Mouse (Mus musculus) small intestine, adult 2 months (tissue): ENCODE measurements around the gene Ankrd22.

Source experiments
- CTCF ChIP-seq: fragments of 200-500 bp; IDR thresholded peaks from 2 replicates; pipeline ENCODE4 v1.5.1; 2012; ENCODE audit warnings: low read depth, mild to moderate bottlenecking, control low read depth, inconsistent platforms, low read length, moderate library complexity, mixed read lengths; ENCODE audit not compliant: insufficient replicate concordance, insufficient read length; ENCODE audit errors: extremely low read depth
- POLR2A ChIP-seq: fragments of 200-500 bp; IDR thresholded peaks from 2 replicates; pipeline ENCODE4 v1.6.1; 2012; ENCODE audit warnings: low read depth, mild to moderate bottlenecking, control low read depth, inconsistent platforms, low read length, moderate library complexity

DNA sequence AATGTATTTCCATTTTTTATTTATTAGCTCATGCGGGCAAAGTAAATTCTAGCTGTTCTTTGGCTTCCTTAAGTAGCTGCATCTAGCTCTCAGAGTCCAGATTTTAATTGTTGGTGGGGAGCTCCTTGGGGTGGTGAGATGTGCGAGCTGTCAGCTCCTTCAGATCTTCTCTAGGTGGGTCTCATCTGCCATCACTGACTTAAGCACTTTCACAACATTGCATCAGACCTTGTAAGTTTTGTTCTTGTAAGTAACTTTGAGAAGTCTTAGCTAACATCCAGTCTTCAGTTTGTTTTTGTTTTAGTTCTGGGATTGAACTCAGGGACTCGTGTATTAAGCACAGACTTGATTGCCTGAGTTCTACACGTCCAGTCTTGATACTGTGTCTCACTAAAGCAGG, 33.0 kb upstream of the Ankrd22 start:
- TF ChIP-seq CTCF (no peak), POLR2A (no peak)
